Mouse (Mus musculus) liver (tissue): ENCODE measurements around the gene Dnajc28.
A peak's percentile ranks its signal among the peaks of the same experiment; 100 is the strongest.
"Not testable (repeated sequence)": the region's sequence is repeated elsewhere in the genome, so short reads cannot be mapped to it uniquely, and the experiment has no call there.

Source experiments
- DNase-seq: peaks from one replicate; pipeline ENCODE4 v3.0.0-alpha.2; 2020; ENCODE audit warnings: mixed read lengths

Dnajc28 gene

DNA sequence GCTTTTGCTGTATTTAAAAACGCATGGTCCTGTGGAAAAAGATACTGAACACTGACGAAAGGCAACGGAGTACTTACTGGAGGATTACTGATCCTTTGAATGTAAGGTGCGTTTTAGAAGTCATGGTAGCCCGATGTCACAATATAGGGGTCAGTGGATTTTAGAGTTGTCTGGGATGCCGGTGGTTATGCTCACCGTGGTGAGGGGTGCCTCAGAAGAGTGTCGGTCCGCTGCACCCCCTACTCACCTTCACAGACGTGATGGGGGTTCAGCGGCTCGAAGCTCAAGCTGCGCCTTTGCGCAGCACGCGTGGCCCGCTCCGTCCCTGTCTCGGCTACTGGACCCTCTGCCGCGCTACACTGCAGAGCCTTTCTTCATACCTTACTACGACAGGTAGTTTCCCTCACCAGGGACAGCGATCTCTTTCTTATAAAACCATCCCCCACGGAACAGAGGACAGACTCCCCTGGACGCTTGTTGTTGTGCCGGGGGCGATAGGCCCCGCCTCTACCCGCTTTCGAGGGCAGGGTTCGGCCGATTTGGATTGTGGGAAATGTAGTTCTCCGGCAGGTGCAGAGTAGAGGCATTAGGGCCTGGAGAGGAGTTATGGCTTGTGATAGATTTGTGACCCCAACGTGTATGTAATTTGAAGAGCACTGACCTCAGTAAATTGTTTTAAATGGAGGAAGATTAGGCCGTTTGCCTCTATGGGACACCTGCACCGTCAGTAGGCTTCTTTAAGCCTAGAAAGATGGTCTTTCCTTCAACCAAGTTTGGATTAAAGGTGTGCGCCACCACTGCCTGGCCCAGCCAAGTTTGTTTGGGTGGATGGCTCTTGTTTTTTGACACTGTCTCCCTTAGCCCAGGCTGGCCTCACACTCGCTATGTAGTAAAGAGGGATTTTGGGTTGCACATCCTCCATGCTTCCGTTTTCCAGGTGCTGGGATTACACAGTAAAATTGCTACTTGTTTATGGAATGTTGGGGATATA, at the start of gene Dnajc28:
Gene Dnajc28, minus strand, starts transcription at position 516 of the 991 bp plus-strand sequence.
- DNase-seq = peak; percentile 83

DNA sequence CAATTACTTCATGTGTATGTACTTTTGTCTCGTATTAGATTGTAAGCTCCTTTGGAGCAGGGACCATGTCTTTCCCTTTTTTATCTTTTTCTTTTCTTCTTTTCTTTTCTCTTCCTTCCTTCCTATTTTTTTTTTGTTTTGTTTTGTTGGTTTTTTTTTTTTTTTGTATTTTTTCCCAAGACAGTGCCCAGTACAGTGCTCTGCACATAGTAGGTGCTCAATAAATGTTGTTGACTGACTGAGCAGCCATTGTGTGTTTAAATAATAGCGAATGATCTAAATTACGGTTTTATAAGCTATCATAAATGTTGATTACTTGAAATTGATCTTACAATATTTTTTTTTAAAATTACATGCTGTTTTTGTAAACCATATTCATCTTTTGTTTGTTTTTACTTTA, 45.0 kb upstream of the Dnajc28 start:
- no peak for DNase-seq

DNA sequence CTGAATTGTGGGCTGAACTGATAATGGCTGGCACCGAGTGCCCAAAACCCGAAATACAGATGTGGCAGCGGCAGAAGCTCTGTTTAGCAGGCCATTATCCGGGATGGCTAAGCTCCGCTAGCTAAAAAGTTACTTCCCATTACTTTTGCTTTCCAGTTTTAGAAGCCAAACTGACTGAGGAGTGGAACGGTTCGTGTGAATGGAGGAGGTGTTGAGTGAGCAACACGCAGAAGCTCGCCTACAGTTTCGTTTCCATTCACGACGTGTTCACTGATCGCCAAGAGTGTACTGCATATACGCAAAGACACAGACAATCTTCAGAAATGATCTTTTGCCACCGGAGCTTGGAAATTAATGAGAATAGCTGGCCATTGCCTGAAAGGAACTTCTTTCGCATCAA, 43.5 kb upstream of the Dnajc28 start:
- no peak for DNase-seq

DNA sequence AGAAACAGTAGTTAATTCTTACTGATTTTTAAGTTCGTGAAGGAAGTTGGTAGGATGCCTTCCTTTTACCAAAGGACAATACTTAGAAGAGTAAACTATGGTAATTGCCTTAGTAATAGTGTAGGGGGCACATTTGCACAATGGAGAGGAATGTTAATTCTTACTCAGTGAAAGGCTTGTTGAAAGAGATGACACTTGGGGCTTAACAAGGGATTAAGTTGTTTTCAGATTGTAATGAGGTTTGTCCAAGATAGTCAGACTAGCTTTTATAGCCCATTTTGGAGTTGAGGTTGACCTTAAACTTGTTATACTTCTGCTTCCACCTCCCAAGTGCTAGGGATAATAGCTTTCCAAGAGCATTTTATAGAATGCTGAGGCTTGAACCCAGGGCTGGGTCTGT, 42.6 kb upstream of the Dnajc28 start:
- no peak for DNase-seq

DNA sequence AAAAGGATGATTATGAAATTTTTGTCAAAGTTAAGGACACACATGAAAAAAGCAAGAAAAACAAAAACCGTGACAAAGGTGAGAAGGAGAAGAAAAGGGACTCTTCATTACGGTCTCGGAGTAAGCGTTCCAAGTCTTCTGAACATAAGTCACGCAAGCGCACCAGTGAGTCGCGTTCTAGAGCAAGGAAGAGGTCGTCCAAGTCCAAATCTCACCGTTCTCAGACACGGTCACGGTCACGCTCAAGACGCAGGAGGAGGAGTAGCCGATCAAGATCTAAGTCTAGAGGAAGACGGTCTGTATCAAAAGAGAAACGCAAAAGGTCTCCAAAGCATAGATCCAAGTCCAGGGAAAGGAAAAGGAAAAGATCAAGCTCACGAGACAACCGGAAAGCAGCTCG, 41.0 kb upstream of the Dnajc28 start:
- no peak for DNase-seq

DNA sequence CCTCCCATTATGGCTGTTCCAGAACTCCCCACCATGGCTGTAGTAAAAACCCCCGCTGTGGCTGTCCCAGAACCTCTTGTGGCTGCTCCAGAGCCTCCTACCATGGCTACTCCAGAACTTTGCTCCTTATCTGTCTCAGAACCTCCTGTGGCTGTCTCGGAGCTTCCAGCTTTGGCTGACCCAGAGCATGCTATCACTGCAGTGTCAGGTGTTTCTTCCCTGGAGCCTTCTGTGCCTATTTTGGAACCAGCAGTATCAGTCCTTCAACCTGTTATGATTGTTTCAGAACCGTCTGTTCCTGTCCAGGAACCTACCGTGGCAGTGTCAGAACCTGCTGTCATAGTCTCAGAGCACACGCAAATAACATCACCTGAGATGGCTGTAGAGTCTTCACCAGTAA, 39.6 kb upstream of the Dnajc28 start:
- no peak for DNase-seq

DNA sequence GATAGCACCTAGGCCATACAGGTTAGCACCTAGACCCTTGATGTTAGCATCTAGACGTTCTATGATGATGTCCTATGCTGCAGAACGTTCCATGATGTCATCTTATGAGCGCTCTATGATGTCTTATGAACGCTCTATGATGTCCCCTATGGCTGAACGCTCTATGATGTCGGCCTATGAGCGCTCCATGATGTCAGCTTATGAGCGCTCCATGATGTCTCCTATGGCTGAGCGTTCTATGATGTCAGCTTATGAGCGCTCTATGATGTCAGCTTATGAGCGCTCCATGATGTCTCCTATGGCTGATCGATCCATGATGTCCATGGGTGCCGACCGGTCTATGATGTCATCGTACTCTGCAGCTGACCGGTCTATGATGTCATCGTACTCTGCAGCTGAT, 38.5 kb upstream of the Dnajc28 start:
- no peak for DNase-seq

DNA sequence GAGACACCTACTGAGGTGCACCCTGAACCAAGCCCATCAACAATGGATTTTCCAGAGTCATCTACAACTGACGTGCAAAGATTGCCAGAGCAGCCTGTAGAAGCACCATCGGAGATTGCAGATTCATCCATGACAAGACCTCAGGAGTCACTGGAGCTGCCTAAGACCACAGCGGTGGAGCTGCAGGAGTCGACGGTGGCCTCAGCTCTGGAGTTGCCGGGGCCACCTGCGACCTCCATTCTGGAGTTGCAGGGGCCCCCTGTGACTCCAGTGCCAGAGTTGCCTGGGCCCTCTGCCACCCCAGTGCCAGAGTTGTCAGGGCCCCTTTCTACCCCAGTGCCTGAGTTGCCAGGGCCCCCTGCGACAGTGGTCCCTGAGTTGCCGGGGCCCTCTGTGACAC, 36.5 kb upstream of the Dnajc28 start:
- no peak for DNase-seq

DNA sequence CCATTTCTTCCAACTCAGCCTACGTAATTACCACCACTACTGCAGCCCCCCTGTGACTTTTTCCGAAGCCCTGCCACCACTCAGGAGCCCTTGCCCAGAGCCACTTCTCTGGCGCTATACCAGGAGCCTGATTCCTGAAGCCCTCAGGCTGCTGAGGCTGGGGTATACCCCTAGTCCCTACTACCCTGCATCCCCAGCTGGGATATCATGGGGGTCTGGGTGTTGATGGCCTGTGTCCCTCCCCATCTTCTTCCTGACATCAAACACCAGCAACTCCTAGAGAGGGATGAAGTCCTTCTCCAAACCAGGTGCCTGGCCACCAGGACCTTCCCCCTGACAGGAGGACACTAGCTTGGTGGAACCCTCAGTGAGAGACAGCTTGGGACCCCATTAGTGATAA, 33.4 kb upstream of the Dnajc28 start:
- no peak for DNase-seq

DNA sequence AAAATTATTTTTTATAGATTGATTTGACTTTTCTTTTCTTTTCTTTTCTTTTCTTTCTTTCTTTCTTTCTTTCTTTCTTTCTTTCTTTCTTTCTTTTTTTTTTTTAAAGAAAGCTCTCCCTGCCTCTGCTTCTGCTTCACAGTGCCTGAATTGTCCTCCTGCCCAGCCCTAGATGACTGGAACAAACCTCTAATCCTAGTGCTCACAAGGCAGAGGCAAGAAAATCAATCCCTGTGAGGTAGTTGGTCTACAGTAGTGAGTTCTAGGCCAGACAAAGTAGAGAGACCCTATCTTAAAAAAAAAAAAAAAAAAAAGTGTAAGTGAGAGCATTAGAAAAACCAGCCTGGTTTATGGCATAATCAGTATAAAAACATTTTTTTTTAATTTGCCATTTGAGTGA, 31.0 kb upstream of the Dnajc28 start:
- DNase-seq = no peak

DNA sequence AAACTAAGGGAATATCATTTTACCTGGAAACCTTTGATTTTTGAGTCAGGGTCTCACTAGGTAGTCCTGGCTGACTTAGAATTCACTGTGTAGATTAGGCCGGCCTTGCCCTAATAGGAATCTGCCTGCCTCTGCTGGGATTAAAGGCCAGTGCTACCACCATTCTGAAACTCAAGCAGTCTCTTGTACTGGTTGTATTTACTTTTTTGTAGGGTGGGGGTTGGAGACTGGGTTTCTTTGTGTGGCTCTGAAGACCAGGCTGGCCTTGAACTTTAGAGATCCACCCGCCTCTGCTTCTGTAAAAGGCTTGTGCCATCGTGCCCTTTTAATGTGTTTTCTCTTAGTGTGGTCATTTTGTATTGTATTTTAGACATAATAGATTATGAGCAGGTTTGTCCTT, 30.4 kb upstream of the Dnajc28 start:
- no peak for DNase-seq

DNA sequence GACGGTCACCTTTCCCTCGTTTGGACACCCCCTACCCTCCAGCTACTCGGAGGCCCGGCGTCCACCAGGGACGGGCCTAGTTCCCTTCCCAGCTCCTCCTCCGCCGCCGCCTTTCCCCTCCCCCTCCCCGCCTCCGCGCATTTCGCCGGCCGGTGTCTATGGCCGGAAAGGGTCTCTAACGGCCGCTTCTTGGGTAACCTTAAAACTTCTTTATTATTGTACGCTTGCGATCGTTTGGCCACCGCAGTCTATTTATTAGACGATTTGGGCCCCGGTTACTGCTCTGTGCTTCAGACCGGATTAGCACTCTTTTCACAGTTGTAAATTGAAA, 29.4 kb upstream of the Dnajc28 start:
- peak; percentile 91 for DNase-seq

DNA sequence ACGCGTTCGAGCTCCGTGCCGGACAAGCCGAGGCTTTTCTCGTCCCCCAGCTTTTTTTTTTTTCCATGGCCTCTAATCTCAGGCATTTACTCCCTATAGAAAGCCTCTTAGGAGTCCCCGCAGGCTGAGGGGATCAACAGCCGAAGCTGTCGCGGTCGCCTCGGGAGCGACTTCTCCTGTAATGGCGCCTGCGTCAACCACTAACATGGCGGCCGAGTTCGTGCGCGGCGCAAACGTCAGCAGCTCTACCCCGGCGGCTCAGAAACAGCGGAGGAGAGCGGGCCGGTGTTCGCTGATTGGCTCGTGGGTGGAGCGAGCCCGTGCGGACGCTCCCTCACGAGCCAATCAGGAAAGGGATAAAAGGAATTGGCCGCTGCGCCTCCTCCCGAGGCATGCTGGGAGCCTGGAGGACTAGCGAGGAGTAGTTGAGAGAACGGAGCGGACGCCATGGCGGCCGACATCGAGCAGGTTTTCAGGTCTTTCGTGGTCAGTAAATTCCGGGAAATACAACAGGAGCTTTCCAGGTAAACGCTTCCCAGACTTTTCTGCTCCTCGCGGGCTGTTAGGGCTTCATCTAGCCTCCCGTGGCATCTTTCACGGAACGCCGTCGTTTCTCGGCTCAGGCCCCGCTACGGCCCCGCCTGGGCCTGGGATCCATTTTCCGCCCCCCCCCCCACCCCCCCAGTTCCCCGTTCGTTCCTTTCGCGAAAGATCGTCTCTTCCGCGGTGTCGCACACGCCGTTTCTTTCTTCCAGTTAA, 28.8 kb upstream of the Dnajc28 start, which contains the start of gene Son:
Gene Son, plus strand, starts transcription at position 46 of the 759 bp plus-strand sequence.
- peak; percentile 97 for DNase-seq

DNA sequence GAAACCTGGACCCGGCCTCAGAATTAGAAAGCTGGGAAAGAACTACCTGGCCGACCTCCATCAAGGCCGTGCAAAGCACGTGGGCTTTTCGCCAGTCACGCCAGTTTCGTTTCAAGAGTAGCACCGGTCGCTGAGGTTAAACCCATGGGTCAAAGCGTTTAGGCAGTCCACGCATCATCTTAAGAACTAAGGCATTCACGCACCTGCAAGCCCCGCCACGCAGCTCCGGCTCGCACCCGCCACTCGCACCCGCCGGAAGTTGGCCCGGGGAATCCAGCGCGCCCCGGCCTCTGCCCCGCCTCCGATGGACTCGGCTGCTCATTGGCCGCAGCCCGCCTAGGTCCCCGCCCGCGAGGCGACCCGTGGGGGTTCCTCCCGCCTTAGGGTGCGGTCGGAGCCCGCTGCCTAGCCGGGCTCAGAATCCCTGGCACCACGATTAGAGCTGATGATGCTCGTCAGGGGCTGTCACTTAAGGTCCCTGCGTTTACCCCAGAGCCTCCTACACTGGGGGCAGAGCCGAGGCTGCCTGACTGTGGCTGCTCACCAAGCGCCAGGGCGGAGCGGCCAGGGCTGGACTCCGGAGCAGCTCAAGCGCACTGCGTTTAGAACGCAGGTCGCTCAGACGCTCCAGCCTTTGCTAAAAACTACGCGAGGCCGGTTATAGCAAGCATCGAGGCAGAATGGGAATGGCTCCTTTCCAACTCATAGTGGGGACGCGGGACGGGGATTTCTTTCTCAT, 28.0 kb upstream of the Dnajc28 start, which contains the start of gene Gart:
Gene Gart, minus strand, starts transcription at position 272 of the 739 bp plus-strand sequence.
- peak; percentile 97 for DNase-seq

DNA sequence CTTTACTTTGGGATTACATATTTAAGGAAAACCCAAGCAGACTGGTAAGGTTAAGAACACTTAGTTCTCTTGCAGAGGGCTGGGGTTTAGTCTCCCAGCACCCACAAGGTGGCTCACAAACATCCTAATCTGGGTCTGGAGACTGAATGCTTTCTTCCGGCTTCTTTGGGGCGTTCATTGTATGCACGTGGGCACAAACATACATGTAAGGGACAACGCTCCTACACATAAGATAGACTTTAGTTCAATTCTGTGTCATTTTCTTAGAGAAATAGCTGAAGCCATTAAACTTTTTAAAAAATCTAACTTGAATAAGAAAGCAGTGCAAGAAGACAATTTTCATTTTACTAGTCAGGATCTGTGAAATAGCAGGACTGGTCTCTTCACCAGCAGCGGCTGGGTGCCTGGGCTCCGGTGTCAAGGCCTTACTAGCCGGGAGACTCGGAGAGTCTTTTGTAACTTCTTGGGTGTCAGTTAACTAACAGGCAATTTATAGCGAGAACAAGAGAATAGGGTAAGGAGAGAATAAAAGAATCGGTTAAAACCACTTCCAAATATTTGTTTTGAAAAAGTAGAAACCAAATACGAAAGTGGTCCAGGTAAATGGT, 27.3 kb upstream of the Dnajc28 start:
- peak; percentile 47 for DNase-seq

DNA sequence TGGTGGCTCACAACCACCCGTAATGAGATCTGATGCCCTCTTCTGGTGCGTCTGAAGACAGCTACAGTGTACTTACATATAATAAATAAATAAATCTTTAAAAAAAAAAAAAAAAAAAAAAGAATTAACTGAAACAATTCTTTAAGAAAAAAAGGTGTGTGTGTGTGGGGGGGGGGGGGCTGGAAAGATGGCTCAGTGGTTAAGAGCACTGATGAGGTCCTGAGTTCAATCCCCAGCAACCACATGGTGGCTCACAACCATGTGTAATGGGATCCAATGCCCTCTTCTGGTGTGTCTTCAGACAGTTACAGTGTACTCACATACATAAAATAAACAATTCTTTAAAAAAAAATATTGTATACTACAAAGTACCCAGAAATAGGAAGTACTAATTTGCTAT, 26.6 kb upstream of the Dnajc28 start:
- not testable (repeated sequence) for DNase-seq

DNA sequence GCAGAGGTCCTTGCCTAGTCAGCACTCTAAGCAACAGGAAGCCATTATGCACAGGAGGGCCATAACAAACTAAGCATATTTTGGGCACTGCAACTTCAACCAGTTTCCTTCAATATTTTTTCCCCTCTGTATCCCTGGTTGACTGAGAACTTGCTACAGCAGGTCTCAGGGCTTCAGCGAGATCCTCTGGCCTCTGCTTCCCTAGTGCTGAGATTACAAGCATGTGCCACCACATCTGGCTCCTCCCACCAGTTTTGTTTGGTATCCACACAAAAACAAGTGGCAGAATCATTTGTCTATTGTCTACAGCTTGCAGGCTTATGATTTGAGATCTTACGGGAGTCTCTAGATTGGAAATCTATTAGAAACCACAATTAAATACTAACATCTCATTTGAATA, 26.1 kb upstream of the Dnajc28 start:
- no peak for DNase-seq

DNA sequence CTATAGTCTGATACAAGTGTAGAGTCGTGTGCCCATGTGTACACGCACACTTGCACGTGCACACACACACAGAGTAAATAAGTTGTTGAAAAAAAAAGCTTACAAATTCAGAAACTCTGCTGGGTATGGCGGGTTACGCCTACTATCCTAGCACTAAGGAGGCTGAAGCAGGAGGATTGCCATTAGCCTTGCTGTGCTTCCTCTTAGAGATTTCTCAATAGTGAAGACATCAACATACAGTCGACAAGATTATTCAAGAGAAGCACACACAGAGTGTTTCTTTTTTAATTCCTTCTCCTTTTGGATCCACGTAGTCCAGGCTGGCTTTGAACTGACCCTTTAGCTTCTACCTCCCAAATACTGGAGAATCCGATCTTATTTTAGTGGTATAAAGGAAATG, 21.3 kb upstream of the Dnajc28 start:
- no peak for DNase-seq

DNA sequence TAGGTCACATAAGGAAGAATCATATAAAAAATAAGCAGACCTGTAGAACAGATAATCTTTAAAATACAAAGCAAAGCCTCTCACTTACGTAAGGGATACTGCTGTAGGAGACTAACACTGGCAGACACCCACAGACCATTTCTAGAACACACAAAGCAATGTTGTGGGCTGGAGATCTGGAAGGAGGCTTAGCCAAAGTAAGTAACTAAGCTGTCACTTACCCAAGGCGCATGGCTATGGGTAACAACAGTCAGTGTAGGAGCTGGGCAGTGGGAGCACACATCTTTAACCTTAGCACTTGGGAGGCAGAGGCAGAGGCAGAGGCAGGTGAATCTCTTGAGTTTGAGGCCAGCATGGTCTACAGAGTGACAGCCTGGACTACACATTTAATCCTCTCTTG, 20.8 kb upstream of the Dnajc28 start:
- DNase-seq = no peak

DNA sequence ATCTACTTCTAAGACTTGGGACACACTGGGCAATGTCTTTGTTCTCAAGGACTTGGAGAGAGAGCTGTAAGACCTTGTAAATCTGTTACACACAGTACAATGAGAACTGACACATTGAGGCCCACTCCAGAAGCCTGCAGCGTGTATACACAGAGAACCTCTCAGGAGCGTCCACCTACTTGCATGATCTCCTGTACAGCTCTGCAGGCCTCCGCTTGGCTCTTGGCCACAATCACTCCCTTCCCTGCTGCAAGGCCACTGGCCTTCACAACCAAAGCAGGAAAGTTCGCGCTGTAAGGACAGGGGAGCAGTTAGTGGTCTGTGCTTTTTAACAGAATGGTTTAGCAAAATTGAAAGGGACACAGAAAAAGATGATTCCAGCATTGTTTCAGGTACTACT, 20.3 kb upstream of the Dnajc28 start:
- DNase-seq = no peak

DNA sequence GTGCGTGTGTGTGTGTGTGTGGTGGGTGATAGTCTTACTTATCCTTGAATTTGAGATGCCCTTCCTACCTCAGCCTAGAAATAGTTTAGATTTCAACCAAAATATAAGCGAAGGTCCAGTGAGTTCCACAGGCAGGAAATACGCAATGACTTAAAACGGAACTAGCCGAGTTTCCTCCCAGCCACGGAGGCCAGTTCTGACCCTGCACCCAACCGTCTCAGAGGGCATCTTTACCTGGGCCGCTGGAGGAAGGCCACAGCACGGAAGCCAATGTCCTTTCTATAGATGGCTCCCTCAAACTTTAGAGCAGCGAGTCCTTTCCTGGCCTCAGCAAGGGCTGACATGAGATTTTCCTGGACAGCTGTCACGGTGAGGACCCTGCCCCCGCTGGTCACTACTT, 14.8 kb upstream of the Dnajc28 start:
- no peak for DNase-seq

DNA sequence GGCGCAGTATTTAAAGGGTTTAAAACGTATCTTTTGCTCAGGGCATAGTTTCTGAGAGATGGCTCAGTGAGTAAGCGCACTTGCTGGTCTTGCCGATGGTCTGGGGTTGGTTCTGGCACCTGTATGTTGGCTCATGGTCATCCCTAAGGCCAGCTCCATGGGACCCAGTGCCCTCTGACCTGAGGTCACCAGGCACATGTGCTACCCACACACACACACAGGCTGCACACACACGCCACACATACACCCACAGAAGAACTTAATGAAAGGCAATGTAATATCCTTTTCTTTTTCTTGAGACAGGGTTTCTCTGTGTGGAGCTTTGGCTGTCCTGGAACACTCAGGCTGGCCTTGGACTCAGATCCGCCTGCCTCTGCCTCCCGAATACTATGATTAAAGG, 14.1 kb upstream of the Dnajc28 start:
- no peak for DNase-seq

DNA sequence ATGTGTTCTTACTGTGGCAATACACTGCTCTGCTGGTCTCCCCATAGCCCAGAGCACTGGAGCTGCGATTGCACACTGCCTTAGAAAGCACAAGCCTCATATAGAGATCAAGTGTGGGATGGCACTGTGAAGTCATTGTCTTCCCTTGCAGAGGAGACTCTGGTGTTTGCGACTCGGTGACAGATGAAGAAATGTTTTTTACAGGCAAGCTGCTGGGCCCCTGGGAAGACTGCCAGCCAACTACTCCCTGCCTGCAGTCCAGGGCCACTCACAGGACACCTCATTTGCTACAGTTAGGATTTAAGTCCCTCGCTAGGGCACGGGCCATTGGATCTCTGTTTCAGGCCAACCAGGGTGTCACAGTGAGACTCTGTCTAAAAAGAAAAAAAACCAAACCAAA, 13.6 kb upstream of the Dnajc28 start:
- no peak for DNase-seq
